Mouse (Mus musculus) CH12.LX (cell line): ENCODE data around the gene Stra6l.

Experiments
- ETS1 ChIP-seq: conservative IDR thresholded peaks from 2 replicates; pipeline ENCODE4 v1.6.1; 2012; ENCODE audit warnings: low read depth, mild to moderate bottlenecking, inconsistent platforms, low read length, improper control_type of control experiment, moderate library complexity
- JUN ChIP-seq: IDR thresholded peaks from 2 replicates; pipeline ENCODE4 v1.6.1; 2011; ENCODE audit warnings: low read depth, mild to moderate bottlenecking, low read length, improper control_type of control experiment, moderate library complexity; ENCODE audit not compliant: insufficient read depth
- KAT2A ChIP-seq: IDR thresholded peaks from 2 replicates; pipeline ENCODE4 v1.6.1; 2012; ENCODE audit warnings: low read length, improper control_type of control experiment, inconsistent platforms; ENCODE audit not compliant: insufficient replicate concordance
- MAFK ChIP-seq: IDR thresholded peaks from 2 replicates; pipeline ENCODE4 v1.6.1; 2011; ENCODE audit warnings: low read length, improper control_type of control experiment; ENCODE audit not compliant: insufficient replicate concordance
- NELFE ChIP-seq: IDR thresholded peaks from 2 replicates; pipeline ENCODE4 v1.6.1; 2011; ENCODE audit warnings: low read depth, low read length, improper control_type of control experiment

- TF ChIP-seq MAFK, result no peak
- TF ChIP-seq NELFE, result no peak
- no peak for TF ChIP-seq ETS1
- no peak for TF ChIP-seq JUN
- TF ChIP-seq KAT2A, result no peak
Observed at GRCm38 (mm10) chr4:45822781-45823575, 25.5 kb upstream of the Stra6l start.
